Mouse (Mus musculus) activated CD4-positive, CD25-positive, alpha-beta regulatory T cell, adult 4 months (primary cell): Measurements from ENCODE around the gene St7l. TPM values are rescaled to one million over a fixed set of nuclear protein-coding genes. Genes with fewer than 3 reads are reported as not detected.

Experiments
- ATAC-seq: one replicate; pipeline ENCODE4 v1.8.0; 2017
- polyA plus RNA-seq, 2 experiments: library from polyadenylated mRNA; unstranded; fragments of 100-300 nt; shearing (Covaris generic); gene quantifications; one replicate each; pipeline ENCODE4 v1.2.1; 2017

Gene St7l
- polyA plus RNA-seq, 2 experiments from 2014 or later: 23.8 to 26.2 TPM

GRCm38 (mm10) chr3:104905389-104905788 lies 41.6 kb downstream of the St7l start:
- no peak for ATAC-seq

GRCm38 (mm10) chr3:104906007-104906406 lies 42.2 kb downstream of the St7l start:
- no peak for ATAC-seq

GRCm38 (mm10) chr3:104909195-104909594 lies 45.4 kb downstream of the St7l start:
- no peak for ATAC-seq

DNA sequence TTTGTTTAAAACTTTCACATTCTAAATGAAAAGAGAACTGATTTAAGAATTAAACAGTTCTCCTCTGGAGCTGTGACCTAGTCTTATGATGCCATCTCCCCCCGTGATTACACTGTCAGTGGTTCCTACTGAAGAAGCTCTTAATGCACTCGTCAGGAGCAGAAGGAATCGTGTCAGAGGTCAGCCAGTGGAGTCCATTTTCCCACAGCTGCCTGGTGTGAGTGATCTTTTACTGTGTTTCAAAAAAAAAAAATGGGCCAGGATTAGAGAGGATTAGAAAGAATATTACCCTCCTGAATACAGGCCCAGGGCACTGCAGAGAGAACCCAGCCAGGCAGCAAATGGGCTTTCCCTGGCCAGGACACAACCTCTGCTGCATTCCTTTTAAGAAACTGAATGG lies 51.2 kb downstream of the St7l start:
- ATAC-seq: no peak

DNA sequence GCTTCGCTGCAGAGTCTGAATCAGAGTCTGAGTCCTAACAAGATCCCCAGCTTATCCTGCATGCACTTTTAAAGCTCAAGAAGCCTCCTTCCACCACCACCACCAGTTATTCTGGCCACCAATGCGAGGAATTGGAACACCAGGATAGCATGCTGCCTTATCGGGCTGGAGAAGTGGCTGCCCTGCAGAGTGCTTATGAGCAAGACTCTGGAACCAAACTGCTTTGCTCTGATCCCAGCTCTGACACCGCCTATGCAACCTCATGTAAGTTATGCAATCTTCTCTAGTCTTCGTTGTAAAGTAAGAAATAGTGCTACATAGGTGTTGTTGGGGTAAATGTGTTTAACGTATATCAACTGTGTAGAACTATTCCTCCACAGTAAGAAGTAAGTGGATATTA lies 65.6 kb downstream of the St7l start:
- ATAC-seq: no peak

- no peak for ATAC-seq
Measured at GRCm38 (mm10) chr3:104937728-104938305, 74.0 kb downstream of the St7l start.

- ATAC-seq: no peak
Measured at GRCm38 (mm10) chr3:104938327-104938726, 74.5 kb downstream of the St7l start.

DNA sequence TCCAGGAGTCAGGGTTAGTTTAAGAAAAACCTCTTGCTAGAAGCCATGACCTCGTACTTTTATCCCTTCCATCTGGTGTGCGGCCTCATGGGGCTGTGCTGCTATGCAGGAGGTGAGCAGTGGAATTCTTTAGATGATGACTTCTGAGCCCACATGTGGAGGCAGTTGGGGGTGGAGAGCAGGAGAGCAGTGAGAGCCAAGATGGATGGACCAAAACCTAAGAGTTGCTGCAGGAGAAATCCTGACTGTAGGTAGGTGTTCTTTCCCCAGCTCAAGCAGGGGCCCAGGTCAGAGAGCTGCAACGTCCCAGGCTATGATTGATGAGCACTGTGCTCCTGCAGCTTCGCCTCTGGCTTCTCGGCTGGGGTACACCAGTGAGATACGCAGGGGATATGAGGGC lies 76.9 kb downstream of the St7l start:
- no peak for ATAC-seq

DNA sequence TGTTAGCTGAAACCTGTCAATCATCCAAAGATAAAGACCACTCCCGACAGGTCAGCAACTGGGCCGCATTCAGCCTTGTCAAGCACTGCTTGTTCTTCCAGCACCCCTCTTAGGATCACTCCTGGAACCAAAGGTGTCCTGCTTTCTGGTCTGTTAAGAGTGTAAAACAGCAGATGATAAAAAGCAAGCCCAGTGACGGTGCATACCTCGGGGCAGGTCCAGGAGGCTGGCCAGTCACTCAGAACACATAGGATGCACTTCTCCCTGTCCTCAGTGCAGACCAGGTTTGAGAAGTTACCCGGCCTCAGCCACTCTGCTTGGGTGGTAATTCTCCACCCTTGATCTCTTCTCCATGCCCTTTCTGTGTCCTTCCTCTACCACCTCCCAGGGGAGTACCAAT lies 78.9 kb downstream of the St7l start:
- no peak for ATAC-seq

DNA sequence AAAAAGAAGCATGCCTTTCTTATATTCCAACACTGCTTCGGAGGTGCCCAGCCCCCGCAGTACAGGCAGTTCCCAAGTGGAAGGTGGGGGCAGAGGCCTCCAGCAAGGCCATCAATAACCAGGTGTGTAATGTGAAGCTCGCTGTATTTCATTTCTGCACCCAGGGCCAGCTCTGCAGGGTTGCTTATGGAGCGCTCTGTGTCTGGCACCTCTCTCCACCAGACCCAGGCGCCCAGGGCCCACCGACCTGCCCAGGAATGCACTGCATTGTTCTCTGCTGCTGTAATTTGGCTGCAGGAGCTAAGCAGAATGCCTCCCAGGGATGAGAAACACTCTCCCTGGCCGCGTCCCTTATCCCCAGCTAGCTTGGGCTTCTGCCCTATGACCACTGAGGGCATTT lies 79.5 kb downstream of the St7l start:
- no peak for ATAC-seq

DNA sequence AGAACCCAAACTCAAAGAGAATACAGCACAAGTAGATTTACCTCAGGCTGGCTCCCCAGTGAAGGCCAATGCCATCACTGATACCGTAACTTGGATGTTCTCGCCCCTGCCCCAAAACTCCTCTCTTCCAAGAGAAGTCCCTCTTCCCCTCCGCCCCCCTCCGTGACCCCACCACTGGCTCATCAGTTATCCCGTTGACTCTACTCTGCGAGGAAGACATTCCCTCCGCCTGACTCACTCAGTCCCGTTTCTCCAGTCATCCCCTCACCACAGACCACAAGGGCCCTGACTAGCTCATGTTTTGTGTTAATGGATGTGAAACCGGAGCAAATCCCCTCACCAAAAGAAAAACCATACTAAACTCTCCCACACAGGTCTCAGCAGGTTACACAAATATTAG lies 81.1 kb downstream of the St7l start:
- ATAC-seq: no peak

GRCm38 (mm10) chr3:104950926-104951325 lies 87.1 kb downstream of the St7l start:
- ATAC-seq: no peak

GRCm38 (mm10) chr3:104952891-104953670 lies 89.3 kb downstream of the St7l start:
- no peak for ATAC-seq

DNA sequence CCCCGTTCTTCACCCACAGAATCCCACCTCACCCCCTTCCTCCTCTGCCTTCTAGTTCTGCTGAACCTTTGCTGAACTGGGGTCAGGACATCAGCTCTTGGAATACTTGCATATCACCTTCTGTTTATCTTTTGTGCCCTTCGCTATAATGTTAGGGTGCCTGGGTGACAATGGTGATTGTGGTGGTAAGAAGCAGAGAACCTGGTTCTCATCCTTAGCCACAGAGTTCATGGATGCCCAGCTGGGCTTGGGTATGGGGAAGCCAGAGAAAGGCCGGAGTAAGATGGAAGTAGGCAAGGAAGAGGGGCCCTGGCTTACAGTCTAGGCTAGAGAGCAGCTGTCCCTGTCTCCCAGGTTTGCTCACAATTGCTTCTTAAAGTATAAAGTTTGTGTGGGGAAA lies 90.3 kb downstream of the St7l start:
- ATAC-seq: no peak

DNA sequence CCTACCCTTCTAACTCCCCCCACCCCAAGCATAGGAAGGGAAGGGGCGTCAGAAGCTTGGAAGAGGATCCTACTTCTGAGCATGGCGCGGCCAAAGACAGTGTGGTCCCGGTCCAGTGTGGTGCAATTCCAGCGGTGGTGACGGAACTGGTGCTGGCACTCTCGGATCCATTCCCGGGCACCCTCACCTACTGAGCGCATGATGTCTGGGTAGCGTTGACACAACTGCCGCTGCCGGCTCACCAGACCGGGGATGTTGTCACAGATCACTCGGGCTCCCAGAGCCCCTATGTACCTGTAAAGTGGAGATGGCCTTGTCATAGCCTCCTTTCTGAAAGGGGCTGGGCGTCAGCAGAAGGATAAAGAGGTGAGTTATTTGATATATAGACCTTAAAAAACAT lies 90.7 kb downstream of the St7l start:
- no peak for ATAC-seq

DNA sequence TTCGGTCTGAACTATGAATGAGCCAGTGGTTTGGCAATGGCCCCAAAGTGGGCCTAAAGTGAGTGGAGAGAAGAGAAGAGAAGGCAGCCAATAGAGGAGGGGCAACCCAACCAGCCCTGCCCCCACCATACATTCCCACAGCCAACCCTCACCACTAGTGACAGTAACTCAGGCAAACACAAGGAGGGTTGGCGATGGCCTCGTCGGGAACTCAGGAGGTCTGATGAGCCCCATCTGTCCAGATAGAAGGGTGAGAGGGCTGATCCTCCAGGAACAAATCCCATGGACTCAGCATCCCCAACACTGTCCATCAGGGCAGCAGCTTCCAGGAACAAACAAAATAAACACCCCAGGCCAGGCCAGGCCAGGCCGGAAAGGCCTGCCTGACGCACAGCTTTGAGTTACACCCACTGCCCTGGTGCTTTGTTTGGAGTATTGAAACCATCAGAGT lies 92.4 kb downstream of the St7l start:
- no peak for ATAC-seq

DNA sequence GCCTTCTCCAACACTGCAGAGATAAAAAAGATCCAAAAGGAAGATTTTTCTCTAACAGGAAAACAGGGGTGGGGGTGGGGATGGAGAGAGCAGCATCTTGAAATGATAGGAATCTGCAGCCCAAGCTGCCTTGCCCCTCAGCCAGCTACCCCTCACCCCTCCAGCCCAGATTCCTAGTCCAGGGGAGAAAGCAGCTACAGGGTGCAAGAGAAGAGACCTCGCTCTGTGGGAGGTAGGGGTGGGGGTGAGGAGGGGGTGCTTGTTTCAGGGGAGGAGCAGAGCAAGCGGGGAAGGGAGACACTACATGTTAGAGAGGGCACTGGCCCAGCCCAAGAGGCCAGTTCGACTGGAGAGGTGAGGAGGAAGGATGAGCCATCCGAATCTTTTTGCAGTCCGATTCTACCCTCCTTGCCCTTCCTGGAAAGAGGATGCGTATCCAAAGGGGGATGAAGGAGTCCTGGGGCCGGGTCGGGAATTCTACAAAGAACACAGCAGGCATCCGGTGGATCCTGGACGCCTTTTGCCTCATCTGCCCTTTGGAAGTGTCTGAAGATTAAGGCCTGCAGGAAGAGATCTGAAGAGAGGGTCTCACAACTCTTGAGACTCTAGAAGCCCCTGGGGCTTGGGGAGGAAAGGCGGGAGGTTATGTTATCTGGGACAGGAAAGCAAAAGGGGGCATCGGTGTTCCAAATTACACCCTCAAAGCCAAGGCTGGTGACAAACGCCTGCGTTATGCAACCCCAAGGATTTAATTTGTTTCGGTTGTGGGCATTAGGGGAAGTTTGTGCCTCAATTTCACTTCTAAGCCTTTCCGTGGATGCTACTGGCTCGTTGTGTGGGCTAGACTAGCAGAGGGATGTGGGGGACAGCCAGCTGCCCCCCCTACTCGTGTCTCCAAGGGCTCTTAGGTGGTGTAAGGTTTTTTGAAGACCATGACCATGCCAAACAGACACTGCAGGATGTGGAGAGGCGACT lies 96.5 kb downstream of the St7l start:
- ATAC-seq: no peak

DNA sequence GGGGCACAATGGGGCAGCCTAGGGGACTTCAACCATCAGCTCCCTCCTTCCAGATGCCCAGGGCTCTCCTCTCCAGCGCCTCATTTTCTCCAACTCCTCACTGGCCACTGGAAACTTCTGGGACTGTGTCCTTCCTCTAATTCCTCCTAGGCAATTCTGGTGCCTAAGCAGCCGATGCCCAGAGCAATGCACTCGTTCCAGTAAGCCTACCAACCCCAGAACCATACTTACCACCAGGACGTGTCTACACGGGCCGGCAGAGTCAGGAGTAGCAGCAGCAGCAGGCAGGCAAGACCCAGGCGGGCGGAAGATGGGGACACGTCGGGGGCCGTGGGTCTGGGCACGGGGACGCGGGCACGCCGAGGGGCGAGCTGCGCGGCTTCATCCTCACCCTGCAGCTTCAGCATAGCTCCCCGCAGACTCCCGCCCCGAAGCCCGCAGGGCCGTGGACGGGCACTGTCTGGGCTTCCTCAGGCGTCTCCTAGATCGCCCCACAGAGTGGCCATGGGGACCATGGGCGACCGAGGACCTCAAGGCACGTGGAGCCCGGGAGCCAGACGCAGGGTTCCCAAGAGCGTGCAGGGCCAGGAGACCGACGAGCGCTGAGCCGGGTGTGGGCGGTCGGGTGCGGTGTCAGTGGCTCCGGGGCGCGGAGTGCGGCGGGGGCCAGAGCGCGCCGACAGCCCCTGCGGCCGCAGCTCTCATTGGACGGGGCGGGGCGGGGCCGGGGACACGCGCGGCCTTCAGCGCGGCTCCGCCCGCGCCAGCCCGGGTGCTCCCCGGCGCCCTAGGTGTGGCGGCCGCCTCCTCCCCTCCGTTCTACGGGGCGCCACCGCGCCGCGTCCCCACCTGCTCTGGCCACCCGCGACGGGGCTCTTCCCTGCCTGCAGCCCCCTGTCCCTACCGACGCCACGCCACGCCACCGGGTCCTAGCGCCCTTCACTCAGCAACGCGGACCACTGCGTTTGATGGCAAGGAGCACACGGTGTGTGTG lies 97.6 kb downstream of the St7l start, which contains the start of gene Wnt2b:
Gene Wnt2b (minus strand): TSS at position 856 of the 994 bp plus-strand sequence.
- no peak for ATAC-seq

DNA sequence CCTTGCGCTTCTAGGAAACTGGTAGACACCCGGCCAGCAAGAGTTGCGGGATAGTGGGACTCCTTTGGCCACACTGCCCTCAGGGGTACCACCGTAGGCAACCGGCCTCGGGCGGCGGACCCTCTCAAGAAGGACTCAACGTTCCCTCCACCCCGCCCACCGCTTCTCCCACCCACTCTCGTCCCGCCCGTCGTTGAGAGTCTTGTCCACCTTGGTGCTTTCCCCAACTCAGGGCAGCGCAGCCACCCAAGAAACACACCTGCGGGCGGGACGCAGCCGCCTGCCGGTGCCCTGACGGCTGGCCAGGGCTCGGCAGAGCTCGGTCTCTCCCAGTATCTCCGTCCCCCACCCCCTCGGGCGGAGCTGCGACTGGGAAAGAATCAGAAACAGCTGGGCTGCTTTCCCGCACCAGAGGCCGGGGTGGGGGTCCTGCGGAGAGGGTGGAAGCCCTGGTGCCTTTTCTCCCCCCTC lies 98.4 kb downstream of the St7l start:
- no peak for ATAC-seq

- no peak for ATAC-seq
Measured at GRCm38 (mm10) chr3:104962866-104963265, 99.1 kb downstream of the St7l start.
